Mouse (Mus musculus) kidney, postnatal 14 days (tissue): Measurements from ENCODE around the gene Gdpd4.

Experiments
- DNase-seq: peaks from one replicate; pipeline ENCODE4 v3.0.0; 2022; ENCODE audit warnings: mixed read lengths

The Gdpd4 gene

GRCm38 (mm10) chr7:98086346-98086745 lies 166.6 kb downstream of the Gdpd4 start:
- no peak for DNase-seq

GRCm38 (mm10) chr7:98095852-98096251 lies 176.1 kb downstream of the Gdpd4 start:
- DNase-seq: no peak

GRCm38 (mm10) chr7:98097557-98097956 lies 177.8 kb downstream of the Gdpd4 start:
- no peak for DNase-seq
